Mouse (Mus musculus) brain, embryonic 14.5 days (tissue): Measurements from ENCODE around the gene Olfr1228.

ENCODE experiments used
- CTCF ChIP-seq: fragments of 200-500 bp; IDR thresholded peaks from 2 replicates; pipeline ENCODE4 v1.5.1; 2012; ENCODE audit warnings: inconsistent platforms, mild to moderate bottlenecking, moderate library complexity, borderline replicate concordance; ENCODE audit not compliant: insufficient read depth, insufficient read length; ENCODE audit errors: extremely low read depth
- POLR2A ChIP-seq: fragments of 200-500 bp; IDR thresholded peaks from 2 replicates; pipeline ENCODE4 v1.6.1; 2012; ENCODE audit warnings: mild to moderate bottlenecking, inconsistent platforms, borderline replicate concordance; ENCODE audit not compliant: poor library complexity, insufficient read depth, insufficient read length, severe bottlenecking; ENCODE audit errors: extremely low read depth

DNA sequence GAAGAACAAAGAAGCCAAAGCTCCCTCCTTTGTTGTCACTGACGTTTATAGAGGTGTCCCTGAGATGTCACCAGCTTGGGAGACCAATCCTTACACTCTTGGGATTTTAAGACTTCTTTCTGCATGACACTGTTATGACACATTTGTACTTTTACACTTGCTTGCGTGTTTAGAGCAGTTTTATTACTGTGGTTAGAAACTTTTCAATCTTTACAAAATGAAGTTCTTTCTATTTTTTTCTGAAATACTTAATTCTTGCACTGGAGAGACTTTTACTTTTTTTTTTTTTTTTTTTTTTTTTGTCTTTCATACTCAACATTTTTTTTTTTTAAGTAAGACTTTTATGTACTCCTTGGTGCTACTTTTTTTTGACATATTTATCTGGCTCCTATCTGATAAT lies 53.9 kb downstream of the Olfr1228 start, which contains the start of gene Olfr1226:
- TF ChIP-seq CTCF (no peak), POLR2A (no peak)
